Mouse (Mus musculus): ENCODE results near the gene Tmcc1. TPM values are rescaled to one million over a fixed set of nuclear protein-coding genes. Genes with fewer than 3 reads are reported as not detected.

Gene Tmcc1
- polyA plus RNA-seq, 2 experiments from 2014 or later: 30.4 to 30.8 TPM

GRCm38 (mm10) chr6:115969952-115970351 lies 223.3 kb downstream of the Tmcc1 start:
- ATAC-seq: no peak

- ATAC-seq: no peak
Observed at GRCm38 (mm10) chr6:115969103-115969502, 224.2 kb downstream of the Tmcc1 start.

- ATAC-seq: no peak
Observed at GRCm38 (mm10) chr6:115968700-115969099, 224.6 kb downstream of the Tmcc1 start.

Other genes with a start within 250 kb of the Tmcc1 start
- gene H1foo, start 248.5 kb downstream of the Tmcc1 start, polyA plus RNA-seq (2017; shearing (Covaris generic)): not detected
- 1 to 10 TPM; 4.7 to 6.2 TPM for gene Plxnd1, start 198.5 kb downstream of the Tmcc1 start, polyA plus RNA-seq (2017; shearing (Covaris generic))
- gene Washc2, start 14.6 kb upstream of the Tmcc1 start, polyA plus RNA-seq (2017; shearing (Covaris generic)): 10 to 100 TPM; 43.9 to 68.3 TPM
- under 1 TPM; 0.52 to 0.97 TPM for gene Zfand4, start 70.7 kb upstream of the Tmcc1 start, polyA plus RNA-seq (2017; shearing (Covaris generic))
- gene March8, start 144.5 kb upstream of the Tmcc1 start, polyA plus RNA-seq (2017; shearing (Covaris generic)): under 1 TPM; 0.40 to 0.86 TPM

All from CD4-positive, CD25-positive, alpha-beta regulatory T cell, adult 4 months (primary cell).